Mouse (Mus musculus) C2C12 (cell line): ENCODE results near the gene Il2rb.

Experiments used
- CTCF ChIP-seq: IDR thresholded peaks from one replicate; pipeline ENCODE4 v1.5.1; 2011; ENCODE audit not compliant: control insufficient read depth, insufficient read depth, insufficient read length
- MAX ChIP-seq: IDR thresholded peaks from one replicate; pipeline ENCODE4 v1.6.1; 2011; ENCODE audit warnings: mild to moderate bottlenecking, control low read depth
- MYOD1 ChIP-seq: IDR thresholded peaks from one replicate; pipeline ENCODE4 v1.6.1; 2011; ENCODE audit warnings: low read depth; ENCODE audit not compliant: control insufficient read depth, insufficient read length
- MYOG ChIP-seq: IDR thresholded peaks from one replicate; pipeline ENCODE4 v1.6.1; 2011; ENCODE audit not compliant: control insufficient read depth, insufficient read length; ENCODE audit errors: extremely low read depth

DNA sequence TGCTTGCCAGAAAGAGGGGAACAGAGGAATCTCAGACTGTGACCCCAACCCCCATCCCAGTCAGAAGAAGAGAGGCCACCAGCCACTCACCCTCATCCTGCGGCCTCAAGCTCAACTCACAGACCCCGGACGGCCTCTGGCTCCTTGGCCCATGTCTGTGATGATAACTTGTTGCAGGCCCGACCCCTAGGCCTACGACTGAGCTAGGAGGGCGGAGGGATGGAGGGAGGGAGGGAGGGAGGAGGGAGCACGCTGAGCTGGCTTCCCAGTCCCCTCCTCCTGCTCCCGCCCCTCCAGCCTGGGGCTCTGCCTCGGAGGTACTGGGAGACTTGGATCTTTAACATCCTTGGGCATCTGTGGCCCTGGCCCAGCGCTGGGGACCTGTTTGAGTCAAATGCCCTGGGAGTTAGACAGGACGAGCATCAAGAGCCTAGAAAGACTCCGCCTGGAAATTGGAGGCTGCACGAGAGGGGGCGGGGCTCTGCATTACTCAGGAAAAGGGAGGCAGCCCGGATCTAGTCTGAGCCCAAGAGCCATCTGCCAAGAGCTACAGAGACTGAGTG, 34.4 kb upstream of the Il2rb start:
- no peak for TF ChIP-seq MYOG
- no peak for TF ChIP-seq CTCF
- no peak for TF ChIP-seq MAX
- TF ChIP-seq MYOD1, result no peak
